Mouse (Mus musculus) G1E (cell line): ENCODE results near the gene Gigyf1. TPM values are rescaled to one million over a fixed set of nuclear protein-coding genes. Genes with fewer than 3 reads are reported as not detected.

Experiments
- ATAC-seq: 2 replicates; pipeline ENCODE4 v1.8.0; 2016; ENCODE audit warnings: mild to moderate bottlenecking; ENCODE audit not compliant: insufficient number of reproducible peaks, poor library complexity, low FRiP score, severe bottlenecking; ENCODE audit errors: extremely low read depth
- DNase-seq: peaks from one replicate; pipeline ENCODE4 v3.0.0; 2012; ENCODE audit warnings: low spot score
- H3K27me3 ChIP-seq: 2 replicates; pipeline ENCODE4 v1.6.1; 2012; ENCODE audit warnings: mild to moderate bottlenecking, low read length, inconsistent platforms; ENCODE audit not compliant: insufficient read depth
- H3K36me3 ChIP-seq: replicated peaks from 2 replicates; pipeline ENCODE3; 2012; ENCODE audit warnings: mild to moderate bottlenecking, inconsistent platforms
- H3K4me1 ChIP-seq: 2 replicates; pipeline ENCODE4 v1.6.1; 2012; ENCODE audit warnings: low read depth, low read length, inconsistent platforms, mixed read lengths; ENCODE audit not compliant: insufficient read depth
- H3K4me3 ChIP-seq: 2 replicates; pipeline ENCODE4 v1.5.1; 2012; ENCODE audit warnings: low read depth, mild to moderate bottlenecking, inconsistent platforms, low read length, moderate library complexity, mixed read lengths
- H3K9me3 ChIP-seq: replicated peaks from 2 replicates; pipeline ENCODE4 v1.6.1; 2012; ENCODE audit warnings: inconsistent platforms
- CTCF ChIP-seq: IDR thresholded peaks from 2 replicates; pipeline ENCODE4 v1.5.1; 2012; ENCODE audit warnings: low read depth, low read length, inconsistent platforms, mixed read lengths
- GATA1 ChIP-seq: IDR thresholded peaks from 2 replicates; pipeline ENCODE4 v1.6.1; 2012; ENCODE audit warnings: borderline replicate concordance, low read length, inconsistent platforms, mixed read lengths
- GATA2 ChIP-seq: IDR thresholded peaks from 2 replicates; pipeline ENCODE4 v1.6.1; 2012; ENCODE audit warnings: low read depth, low read length, inconsistent platforms, borderline replicate concordance
- POLR2AphosphoS5 ChIP-seq: IDR thresholded peaks from 2 replicates; pipeline ENCODE4 v1.6.1; 2012; ENCODE audit warnings: low read depth, low read length, inconsistent platforms; ENCODE audit not compliant: insufficient replicate concordance
- TAL1 ChIP-seq: conservative IDR thresholded peaks from 2 replicates; pipeline ENCODE4 v1.6.1; 2012; ENCODE audit warnings: low read depth, low read length, inconsistent platforms, mixed read lengths
- polyA plus RNA-seq: library from polyadenylated mRNA; stranded (reverse); fragments of >175 nt; gene quantifications from 2 replicates; pipeline ENCODE4 v1.2.3, GENCODE M21; 2012
- total RNA-seq, 2 experiments: library from RNA; stranded (forward) in 1 of 2; stranded (reverse) in 1 of 2; fragments of 200-1000 nt in 1 of 2; fragments of >200 nt in 1 of 2; fragmentation: Nextera tagmentation in 1 of 2; gene quantifications; 2 replicates each; pipeline ENCODE4 v1.2.3; 2014 to 2017

Gigyf1 gene
- total and polyA plus RNA-seq, 3 experiments = 6.8 to 50.4 (median 30.3) TPM

GRCm38 (mm10) chr5:137527413-137527812 is 9.1 kb downstream of the Gigyf1 start:
- H3K9me3 ChIP-seq = no peaks in the 10 kb centered on the region
- peaks cover 93% of the 10 kb centered on the region for H3K4me1 ChIP-seq
- peak; percentile 63 for DNase-seq
- no peak for ATAC-seq
- no peaks in the 10 kb centered on the region for H3K27me3 ChIP-seq
- peaks cover 90% of the 10 kb centered on the region for H3K36me3 ChIP-seq
- TF ChIP-seq TAL1 (no peak), GATA1 (no peak), POLR2AphosphoS5 (no peak), GATA2 (no peak), CTCF (no peak)
- H3K4me3 ChIP-seq = peak overlapping the region; percentile 59; the same call in 1 of the 2 replicates

DNA sequence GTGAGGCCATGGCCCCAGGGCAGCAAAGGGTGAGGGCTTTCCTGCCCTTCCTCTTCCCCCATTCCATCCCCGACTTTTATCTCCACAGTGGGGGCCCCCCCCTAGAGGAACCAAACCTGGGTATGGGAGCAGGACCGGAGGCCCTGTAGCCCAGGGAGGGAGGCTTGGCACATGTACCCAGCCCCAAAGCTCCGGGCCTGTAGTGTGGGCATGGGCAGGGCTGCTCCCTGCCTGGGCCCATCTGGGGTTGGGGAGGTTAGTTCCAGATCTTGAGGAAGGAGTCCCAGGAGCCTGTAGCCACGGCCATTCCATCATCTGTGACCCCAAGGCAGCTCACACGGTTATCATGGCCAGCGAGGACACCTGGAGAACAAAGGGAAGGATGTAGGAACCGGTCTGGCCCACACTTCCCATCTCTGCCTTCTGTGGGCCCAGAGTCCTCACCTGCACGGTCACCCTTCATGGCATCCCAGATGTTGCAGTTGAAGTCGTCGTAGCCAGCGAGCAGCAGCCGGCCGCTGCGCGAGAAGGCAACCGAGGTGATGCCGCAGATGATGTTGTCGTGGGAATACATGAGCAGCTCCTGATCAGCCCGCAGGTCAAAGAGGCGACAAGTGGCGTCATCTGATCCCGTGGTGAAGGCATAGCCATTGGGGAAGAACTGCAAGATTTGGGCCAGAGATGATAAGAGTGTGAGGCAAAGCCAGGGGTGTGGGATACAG is 10.1 kb downstream of the Gigyf1 start:
- ATAC-seq = no peak
- TF ChIP-seq GATA2 = no peak
- no peak for TF ChIP-seq GATA1
- TF ChIP-seq POLR2AphosphoS5 = no peak
- TF ChIP-seq CTCF = no peak
- TF ChIP-seq TAL1 = no peak
- Histone ChIP-seq H3K4me3 (peak overlapping the region; percentile 59; the same call in 1 of the 2 replicates), H3K9me3 (no peaks in the 10 kb centered on the region), H3K36me3 (peaks cover 80% of the 10 kb centered on the region), H3K27me3 (no peaks in the 10 kb centered on the region), H3K4me1 (peaks cover 84% of the 10 kb centered on the region)
- DNase-seq = no peak

DNA sequence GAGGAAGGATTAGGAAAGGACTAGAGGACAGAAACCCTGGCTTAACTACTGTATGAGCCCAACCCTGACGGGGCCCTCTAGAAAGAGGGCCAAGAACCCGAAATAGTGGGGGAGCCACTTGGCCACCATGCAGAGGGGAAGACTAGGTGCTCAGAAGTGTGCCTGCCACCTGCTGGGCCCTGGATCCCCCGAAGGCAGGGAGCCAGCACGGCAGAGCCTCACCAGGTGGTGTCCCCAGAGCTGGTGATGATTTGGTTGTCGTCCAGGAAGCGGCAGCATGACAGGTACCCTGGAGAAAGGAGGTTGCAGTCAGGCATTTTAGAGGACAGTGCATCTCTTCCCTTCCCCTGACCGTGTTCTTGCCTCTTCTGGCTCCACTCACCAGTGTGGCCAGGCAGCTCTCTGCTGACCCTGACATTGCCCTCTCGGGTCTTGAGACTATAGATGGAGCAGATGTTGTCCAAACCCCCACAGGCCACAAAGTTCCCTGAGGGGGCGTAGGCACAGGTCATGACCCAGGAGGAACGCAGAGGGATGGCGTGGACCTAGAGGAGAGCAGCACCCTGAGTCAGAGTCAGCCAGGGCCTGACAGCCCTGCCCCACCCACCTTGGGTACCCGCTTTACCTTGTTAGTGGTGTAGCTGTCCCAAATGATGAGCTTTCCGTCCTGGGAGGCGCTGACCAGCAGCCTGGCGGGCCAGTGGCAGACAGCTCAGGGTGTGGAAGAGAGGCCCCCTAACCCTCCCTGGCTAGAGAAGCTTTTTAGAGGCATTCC is 11.1 kb downstream of the Gigyf1 start:
- H3K4me3 ChIP-seq = peak overlapping the region; percentile 42; the same call in 1 of the 2 replicates
- no peak for DNase-seq
- no peak for TF ChIP-seq GATA1
- TF ChIP-seq POLR2AphosphoS5 = no peak
- no peak for TF ChIP-seq TAL1
- no peak for TF ChIP-seq CTCF
- no peak for TF ChIP-seq GATA2
- H3K4me1 ChIP-seq = peaks cover 83% of the 10 kb centered on the region
- peaks cover 70% of the 10 kb centered on the region for H3K36me3 ChIP-seq
- H3K27me3 ChIP-seq = no peaks in the 10 kb centered on the region
- ATAC-seq = no peak
- no peaks in the 10 kb centered on the region for H3K9me3 ChIP-seq

DNA sequence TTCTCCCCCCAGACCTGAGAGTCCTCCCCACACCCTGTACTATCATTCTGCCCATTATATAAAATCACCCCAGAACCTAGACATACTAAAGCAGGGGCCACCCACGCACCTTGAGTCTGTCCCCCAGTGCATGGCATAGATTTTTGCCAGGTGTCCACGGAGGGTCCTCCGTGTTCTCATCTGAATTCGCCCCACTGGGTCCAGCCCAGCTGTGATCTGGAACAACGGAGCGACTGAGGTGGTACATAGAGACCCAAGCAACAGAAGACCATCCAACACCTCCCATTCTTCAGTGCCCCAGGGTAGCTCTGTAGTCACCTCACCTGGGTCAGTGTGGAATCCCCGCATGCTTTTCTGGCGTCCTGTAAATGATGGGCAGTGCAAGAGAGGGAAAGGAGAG is 11.7 kb downstream of the Gigyf1 start:
- DNase-seq (no peak), ATAC-seq (no peak)
- Histone ChIP-seq H3K4me3 (peak overlapping the region; percentile 77), H3K27me3 (no peaks in the 10 kb centered on the region), H3K36me3 (peaks cover 63% of the 10 kb centered on the region), H3K9me3 (no peaks in the 10 kb centered on the region), H3K4me1 (peaks cover 83% of the 10 kb centered on the region)
- no peak for TF ChIP-seq CTCF
- TF ChIP-seq GATA2 = no peak
- no peak for TF ChIP-seq POLR2AphosphoS5
- no peak for TF ChIP-seq GATA1
- no peak for TF ChIP-seq TAL1

- DNase-seq (peak; percentile 70), ATAC-seq (no peak)
- peaks cover 83% of the 10 kb centered on the region for H3K4me1 ChIP-seq
- H3K4me3 ChIP-seq = peak overlapping the region; percentile 77
- TF ChIP-seq POLR2AphosphoS5 = no peak
- TF ChIP-seq GATA2 = no peak
- no peak for TF ChIP-seq CTCF
- no peak for TF ChIP-seq TAL1
- TF ChIP-seq GATA1 = no peak
- H3K9me3 ChIP-seq = no peaks in the 10 kb centered on the region
- no peaks in the 10 kb centered on the region for H3K27me3 ChIP-seq
- H3K36me3 ChIP-seq = peaks cover 56% of the 10 kb centered on the region
Measured at GRCm38 (mm10) chr5:137530588-137531413, 12.5 kb downstream of the Gigyf1 start.
